Comparison of ENCODE assay signal across 19 mouse cellular contexts in the genomic region with DNA sequence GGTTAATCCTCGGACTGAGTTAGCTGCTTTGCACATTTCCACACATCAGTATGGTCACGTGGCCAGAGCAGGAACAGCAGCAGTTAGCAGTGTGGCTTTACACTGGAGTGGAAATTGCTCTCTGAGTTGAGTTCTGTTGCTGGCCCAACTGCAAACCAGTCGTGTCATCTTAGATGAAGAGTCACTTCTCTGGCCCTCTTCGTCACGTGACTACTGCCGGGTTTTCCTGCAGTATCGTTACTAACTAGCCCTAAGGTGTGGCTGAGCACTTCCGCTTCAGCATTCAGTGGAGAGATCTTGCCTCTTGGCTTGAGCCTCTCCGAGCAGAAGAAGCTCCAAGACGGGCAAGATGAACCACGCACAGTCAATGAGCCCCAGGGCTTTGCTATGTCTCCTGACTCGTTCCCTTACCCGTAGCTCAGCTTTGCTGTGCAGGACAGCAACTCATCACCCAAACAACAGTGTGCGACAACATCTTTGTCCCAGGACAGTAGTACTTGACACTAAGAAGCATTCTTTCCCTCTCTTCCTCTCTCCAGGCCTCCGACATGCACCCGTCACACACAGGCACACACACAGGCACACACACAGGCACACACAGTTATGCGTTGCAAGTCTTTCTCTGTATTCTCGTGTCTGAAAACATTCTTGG.
"Had no signal": no experiment of that assay in that cellular context is flagged by ENCODE, and none has a peak within 500 bp of the region (broad histone marks: within the 10 kb centered on the region; RNA-seq: fewer than 3 reads in every experiment).

No protein-coding gene starts in this region.

- H3K36me3 ChIP-seq: limb, embryonic 13.5 days; liver, embryonic 15.5 days; midbrain, embryonic 10.5 days; neural tube, embryonic 15.5 days; stomach, embryonic 15.5 days had no signal

- H3K27me3 ChIP-seq: limb, embryonic 13.5 days; liver, embryonic 15.5 days; neural tube, embryonic 15.5 days; stomach, embryonic 15.5 days had no signal

- DNase-seq: kidney, postnatal 10 days; kidney, postnatal 4 days; left cerebral cortex, postnatal 4 days; lung, embryonic 14.5 days; lung, postnatal 10 days; lung, postnatal 4 days; midbrain, embryonic 14.5 days; retina, postnatal 1 day; right cerebral cortex, postnatal 4 days; spleen, adult 18-20 months; thymus, adult 2 months; thymus, postnatal 36 days had no signal

- H3K4me1 ChIP-seq: limb, embryonic 13.5 days; liver, embryonic 15.5 days; stomach, embryonic 15.5 days had no signal

- H3K4me2 ChIP-seq: limb, embryonic 13.5 days; liver, embryonic 15.5 days; lung, embryonic 14.5 days; neural tube, embryonic 15.5 days; stomach, embryonic 15.5 days had no signal

- H3K4me3 ChIP-seq: layer of hippocampus, adult 2 months; limb, embryonic 13.5 days; liver, embryonic 15.5 days; midbrain, embryonic 10.5 days; myocyte; neural tube, embryonic 15.5 days; stomach, embryonic 15.5 days had no signal

- H3K9me3 ChIP-seq: limb, embryonic 13.5 days; liver, embryonic 15.5 days; midbrain, embryonic 10.5 days; neural tube, embryonic 15.5 days; stomach, embryonic 15.5 days had no signal

- H3K27ac ChIP-seq: layer of hippocampus, adult 2 months; limb, embryonic 13.5 days; liver, embryonic 15.5 days; midbrain, embryonic 10.5 days; neural tube, embryonic 15.5 days; stomach, embryonic 15.5 days had no signal

- H3K9ac ChIP-seq: limb, embryonic 13.5 days; liver, embryonic 15.5 days; lung, embryonic 14.5 days; neural tube, embryonic 15.5 days; stomach, embryonic 15.5 days had no signal
